Mouse (Mus musculus) skeletal muscle tissue, adult 2 months (tissue): ENCODE data around the gene Treml4.
"Not testable (repeated sequence)": the region's sequence is repeated elsewhere in the genome, so short reads cannot be mapped to it uniquely, and the experiment has no call there.

Experiments used
- DNase-seq: peaks from one replicate; pipeline ENCODE4 v3.0.0-alpha.2; 2012; ENCODE audit warnings: low read depth, low spot score

The Treml4 gene

DNA sequence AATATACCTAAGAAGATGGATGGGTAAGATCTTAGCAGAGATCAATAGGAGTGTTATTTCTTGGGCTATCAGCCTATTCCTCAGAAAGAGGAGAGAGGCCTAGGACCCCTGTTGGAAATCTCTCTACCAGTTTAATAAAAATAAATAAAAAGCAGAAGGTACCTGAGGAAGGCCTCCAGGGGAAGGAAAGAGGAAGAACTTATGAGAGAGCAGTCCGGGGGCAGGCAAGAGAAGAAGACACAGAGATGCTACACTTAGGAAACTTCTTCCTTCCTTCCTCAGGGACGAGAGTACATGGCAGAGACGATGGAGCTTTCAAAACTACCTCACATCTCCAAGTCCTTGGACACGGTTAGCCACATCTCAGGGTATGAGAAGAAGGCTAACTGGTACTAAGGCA lies 10.0 kb downstream of the Treml4 start:
- DNase-seq = no peak

DNA sequence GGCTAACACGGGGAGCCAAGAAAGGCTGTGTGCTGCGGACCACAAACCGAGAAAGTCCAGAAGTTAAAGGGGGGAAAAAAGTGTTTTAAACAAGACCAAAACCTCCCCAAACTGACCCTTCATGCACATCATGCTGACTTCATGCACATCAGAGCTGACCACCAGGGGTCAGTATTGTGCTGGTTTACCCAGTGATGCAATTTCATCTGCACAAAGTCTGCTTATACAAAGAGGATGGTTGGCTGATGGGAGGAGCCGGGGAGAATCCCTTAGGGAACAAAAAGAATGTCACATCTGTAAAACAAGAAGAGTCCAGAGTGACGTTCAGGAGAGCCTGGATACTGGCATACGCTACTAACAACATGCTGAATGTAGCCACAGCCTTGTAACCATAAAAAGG lies 10.8 kb downstream of the Treml4 start:
- peak; percentile 50 for DNase-seq

DNA sequence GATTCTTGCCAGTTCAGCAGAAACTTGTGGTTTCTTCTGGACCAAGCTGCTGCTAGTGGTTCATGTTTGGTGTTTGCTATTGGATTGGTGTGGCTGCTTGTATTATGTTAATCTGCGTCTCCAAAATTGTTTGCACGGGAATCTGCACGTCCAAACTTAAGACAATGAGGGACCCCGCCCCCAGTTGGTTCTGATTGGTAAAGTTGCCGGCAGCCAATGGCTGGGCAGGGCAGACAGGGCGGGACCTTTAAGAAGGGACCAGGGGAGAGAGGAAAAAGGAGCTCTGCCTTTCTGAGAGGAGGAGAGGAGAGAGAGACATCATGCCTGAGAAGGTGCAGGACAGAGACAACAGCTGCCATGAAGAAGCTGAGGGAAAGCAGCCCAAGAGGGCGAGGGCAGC lies 11.6 kb downstream of the Treml4 start:
- no peak for DNase-seq

DNA sequence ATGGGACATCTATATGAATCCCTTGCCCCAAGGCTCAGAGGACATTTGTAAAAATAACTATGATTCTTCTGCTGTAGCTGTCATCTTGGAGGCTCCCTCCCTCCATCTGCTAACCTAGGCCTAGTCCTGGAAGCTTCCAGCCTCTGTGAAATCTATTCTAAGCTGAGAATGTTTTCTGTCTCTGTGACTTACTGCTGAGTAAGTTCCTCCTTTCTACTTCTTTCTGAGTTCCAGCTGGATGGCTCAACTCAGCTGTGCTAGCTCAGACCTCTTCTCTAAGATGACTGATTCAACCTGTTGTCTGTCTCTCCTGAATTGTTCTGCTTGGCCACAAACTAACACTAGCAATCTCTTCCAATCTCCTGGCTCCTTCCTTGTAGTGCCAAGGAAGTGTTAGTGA lies 14.3 kb downstream of the Treml4 start:
- DNase-seq = no peak

DNA sequence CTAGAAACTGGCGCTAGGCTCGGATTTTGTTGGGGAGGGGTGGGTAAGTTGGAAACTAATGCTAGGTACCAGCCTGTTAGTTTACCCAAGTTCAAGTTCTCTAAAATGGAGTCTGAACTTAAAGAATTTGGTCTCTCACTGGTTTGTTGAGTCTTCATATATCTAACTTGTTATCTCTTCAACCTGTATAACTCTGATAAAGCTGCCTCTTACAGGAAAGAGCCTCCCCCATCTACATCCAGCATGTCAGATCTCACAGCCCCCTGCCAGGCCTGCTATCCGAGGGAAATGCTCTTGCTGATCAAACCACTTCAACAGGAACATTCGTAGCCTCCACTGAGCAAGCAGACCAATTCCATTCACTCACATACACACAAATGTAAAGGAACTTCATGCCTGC lies 14.9 kb downstream of the Treml4 start:
- no peak for DNase-seq

DNA sequence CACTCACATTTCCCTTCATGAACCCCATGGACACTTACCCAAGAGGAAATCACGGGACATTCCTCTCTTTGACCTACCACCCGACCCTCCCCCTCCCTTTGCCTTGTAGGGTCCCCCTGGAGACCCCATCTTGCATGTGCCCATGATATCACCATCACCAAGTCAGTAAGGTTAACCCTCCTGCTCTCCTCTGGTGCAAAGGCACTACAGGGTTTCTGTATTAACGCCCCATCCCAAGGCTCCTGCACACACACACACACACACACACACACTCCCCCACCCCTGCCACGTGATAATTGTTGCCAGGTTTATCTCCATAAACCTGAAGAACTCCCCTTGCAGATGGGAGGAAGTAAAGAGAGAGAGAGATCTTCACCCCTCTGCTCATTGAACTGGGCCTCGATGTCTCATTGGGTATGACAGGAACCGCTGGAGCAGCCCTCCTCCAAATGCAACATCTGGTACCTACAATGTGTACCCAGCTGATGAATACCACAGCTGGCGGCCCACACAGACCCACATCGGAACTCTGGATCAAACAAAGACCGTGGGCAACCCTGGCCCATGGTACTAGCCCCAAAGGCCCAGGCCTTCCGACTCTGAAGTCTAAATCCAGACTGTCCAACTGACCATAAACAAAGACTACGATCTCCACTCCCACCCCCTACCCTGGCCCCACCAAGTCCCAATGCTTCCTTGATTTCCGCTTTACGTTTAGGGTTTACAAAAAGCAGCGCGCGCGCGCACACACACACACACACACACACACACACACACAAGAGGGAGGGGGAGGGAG lies 17.0 kb downstream of the Treml4 start:
- no peak for DNase-seq

DNA sequence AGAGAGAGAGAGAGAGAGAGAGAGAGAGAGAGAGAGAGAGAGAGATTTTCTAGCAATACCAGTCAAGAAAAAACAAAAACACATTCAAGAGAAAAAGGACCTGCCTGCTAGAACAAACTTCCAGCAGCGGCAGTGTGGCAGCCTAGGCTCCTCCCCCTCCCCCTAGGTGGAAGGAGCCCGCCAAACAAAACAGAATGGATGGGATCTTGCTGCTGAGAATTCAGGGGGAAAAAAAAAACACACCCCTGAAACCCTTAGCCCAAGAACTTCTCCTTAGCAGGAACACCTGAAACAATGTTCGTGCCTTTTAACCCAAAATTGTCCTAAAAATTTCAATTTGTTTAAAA lies 17.6 kb downstream of the Treml4 start:
- DNase-seq = no peak

DNA sequence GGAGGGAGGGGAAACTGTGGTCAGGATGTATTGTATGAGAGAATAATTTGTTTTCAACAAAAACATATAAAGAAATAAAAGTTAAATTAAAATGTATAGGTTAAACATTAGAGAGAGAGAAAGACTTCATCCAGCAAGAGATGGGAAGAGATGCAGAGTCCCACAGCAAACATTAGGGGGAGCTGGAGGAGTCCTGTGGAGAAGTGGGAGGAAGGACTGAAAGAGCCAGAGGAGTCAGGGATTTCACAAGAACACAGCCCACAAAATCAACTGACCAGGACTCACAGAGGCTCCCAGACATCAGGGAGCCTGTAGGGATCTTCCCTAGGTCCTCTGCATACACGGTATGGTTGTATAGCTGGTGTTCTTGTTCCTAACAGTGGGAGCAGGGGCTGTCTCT lies 22.7 kb downstream of the Treml4 start:
- DNase-seq = no peak

DNA sequence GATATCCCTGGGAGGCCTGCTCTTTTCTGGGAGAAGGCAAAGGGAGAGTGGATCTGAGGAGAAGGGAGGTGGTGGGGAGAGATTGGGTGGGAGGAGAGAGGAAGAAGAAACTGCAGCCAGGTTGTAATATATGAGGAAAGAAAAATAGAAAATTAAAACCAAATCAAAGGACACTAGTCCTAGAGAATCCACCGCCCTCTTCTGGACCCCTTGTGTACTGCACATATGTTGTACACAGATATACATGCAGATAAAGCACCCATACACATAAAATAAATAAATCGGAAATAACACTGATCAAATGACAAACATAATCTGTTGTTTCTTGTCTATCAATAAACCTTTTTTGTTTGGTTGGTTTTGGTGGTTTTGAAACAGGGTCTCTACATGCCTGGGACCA lies 23.2 kb downstream of the Treml4 start:
- no peak for DNase-seq

DNA sequence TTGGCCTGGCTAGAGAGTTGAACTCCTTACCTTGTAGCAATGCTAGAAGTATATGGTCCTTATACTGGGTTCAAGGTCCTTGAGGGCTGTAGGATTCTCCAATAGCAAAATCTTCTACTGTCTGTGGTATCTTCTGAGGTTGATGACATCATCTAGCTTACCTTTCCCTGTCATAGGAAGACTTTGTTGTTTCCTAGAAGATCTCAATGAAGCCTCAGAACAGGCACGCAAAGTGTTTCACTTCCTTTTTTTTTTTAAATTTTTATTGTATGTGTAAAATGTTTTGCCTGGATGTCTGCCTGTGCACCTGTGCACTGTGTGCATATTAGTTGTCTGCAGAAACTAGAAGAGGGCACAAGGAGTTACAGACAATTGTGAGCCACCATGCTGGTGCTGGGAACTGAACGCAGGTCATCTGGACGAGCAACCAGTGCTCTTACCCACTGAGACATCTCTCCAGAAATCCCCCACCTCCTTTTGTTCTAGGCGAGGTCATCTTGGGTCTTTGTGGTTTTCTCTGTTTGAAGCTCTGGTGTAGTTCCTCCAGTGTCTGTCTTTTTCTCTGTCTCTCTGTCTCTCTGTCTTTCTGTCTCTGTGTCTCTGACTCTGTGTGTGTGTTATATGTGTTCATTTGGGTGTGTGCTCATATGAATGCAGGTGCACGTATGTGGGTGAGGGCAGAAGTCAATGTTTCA lies 29.6 kb downstream of the Treml4 start:
- DNase-seq = no peak

DNA sequence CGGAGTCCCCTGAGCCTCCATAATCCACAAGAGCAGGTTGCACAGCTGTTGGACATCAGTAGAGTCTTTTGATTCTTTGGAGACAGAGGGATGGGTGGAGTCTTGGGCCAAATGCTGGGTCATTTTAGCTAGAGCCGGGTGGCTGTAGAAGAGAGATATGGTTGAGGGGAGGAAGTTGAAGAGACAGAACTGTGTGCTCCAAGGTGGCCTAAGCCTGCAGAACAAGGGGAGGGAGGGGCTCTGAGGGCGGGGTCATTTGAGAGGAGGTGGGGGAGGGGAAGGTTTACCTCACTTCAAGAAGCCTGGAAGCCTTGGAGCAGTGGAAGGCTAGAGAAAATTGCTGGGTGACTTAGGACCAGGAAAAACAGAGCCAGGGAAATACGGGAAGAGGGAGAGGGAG lies 35.1 kb downstream of the Treml4 start, which contains the start of gene Treml2:
TSS of gene Treml2 (plus strand) at position 296 of the 400 bp plus-strand sequence.
- DNase-seq = no peak

DNA sequence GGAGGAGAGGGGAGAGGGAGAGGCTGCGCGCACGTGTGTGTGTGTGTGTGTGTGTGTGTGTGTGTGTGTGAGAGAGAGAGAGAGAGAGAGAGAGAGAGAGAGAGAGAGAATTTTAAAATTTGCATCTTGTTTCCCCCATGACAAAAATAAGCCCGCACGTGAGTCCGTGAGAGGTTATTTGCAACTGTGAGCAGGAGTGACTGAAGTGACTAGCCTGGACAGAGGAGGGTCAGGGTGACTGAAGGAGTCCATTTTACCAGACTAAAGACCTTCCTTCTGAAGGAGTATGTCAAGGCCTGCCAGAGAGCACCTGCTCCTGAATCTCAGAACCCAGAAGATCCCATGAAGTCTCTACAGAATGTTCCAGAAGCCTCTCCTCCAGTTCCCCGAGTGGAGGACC lies 35.7 kb downstream of the Treml4 start:
- DNase-seq = no peak

DNA sequence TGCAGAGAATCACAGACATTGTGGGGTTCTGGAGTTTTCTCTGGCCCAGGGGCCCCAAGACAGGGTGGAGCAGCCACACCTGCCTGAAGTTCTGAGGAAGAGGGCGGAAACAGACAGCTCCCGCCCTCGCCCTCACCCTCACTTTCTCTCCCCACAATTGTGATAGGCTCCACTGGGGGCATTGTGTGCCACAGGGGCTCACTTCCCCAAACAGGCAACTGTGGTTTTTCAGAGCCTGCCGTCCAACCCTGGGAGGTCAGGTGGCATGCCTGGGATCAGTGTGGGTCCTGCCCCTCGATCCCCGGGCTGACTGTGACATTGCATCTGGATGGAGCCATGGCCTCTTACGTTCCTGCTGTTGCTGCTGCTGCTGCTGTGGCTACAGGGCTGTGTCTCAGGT lies 36.1 kb downstream of the Treml4 start:
- DNase-seq = peak; percentile 7

DNA sequence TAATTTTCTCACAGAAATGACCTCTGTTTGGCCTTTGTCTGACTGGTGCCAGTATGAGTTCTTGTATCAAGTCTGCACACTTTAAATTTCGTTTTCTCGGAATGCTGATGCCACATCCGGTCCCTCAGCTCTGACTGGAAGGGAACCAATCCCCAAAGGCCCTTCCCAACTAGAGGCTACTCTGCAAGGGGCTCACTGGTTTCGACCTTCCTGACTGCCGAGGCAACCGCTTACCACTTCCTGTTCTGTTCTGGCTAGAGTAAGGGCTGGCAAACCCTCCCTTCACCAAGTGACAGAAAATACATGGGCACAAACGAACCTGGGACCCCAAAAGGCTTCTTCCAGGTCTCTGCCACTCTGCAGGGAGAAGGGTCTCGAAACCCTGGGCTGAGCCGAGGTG lies 36.8 kb downstream of the Treml4 start:
- no peak for DNase-seq

DNA sequence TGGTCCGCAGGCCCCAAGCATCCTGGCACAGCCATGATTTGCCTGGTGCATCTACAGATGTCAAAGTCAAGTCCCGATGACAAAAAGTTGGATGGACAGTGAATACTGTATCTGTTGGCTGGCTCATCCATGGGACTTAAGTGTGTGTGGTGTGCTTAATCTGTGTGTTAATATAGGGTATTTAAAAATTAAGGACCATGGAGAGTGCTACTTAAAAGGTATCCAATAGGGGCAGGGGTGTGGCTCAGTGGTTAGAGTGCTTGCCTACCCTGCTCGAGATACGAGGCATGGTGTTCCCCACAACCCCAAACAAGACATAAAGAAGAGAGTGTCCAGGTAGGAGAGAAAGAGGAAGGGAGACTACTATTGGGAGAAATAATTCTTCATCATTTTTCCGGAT lies 37.7 kb downstream of the Treml4 start:
- DNase-seq = no peak

DNA sequence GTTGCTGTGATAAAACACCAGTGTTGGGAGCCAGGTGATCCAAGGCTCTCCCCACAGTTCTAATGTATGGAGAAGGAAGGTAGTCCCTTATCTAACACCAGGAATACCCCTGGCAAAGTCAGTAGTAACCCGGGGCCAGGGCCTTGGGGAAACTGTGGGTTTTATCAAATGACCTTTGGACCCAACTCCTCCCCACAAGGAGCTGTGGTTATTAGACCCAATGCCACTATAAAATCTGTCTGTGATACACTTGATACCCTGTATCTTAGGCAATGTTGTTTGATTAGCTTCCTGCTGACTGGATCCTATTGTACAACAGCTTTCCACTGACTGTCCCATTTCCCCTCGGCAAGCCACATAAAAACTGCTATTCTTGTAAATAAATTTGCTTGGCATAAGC lies 48.0 kb downstream of the Treml4 start:
- no peak for DNase-seq

DNA sequence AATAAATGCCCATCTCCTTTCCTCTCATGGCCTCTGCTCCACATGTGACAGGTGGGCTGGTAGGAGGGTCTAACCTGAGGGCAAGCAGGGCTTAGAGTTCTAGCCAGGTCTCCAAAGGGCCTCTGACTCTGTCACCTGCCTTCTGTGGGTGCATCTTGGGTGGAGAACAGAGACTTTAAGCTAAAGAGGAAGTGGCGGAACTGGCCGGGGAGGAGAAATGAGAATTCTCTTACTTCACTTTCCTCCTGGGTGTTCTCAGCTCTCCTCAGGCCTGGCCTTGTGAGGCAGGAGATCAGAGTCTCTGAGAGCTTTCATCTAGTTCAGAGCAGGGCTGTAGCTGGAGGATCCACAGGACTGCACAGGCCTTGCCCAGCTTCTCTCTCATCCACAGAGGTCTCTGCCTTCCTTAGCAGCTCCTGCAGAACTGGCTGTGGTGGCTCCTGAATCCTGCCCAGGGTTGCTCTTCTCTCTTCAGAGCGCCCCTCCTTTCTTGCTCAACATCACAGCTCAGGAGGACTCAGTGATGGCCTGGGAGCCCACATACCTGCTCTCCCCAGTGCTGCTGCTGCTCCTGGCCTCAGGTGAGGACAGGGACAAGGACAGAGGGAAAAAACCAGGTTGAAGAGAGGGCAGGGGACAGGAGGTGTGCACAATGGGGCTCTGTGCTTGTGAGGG lies 51.9 kb downstream of the Treml4 start, which contains the start of gene B430306N03Rik:
TSS of gene B430306N03Rik (plus strand) at position 237 of the 675 bp plus-strand sequence.
- DNase-seq = not testable (repeated sequence)

DNA sequence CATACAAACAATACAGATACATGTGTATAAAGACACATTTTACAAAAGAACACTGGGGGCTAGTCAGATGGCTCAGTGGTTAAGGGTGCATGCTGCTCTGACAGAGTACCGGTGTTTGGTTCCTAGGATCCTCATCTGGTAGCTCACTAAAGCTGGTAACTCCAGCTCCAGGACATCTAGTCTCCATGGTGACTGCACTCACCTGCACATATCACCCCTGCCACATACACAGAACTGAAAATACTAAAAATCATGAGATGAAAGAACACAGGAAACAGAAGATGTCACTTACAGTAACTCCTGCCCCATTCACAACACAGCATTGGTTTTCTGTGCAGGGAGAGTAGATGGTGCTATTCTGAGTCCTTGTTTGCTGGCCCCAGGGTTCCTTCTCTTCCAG lies 54.6 kb downstream of the Treml4 start:
- DNase-seq = no peak

DNA sequence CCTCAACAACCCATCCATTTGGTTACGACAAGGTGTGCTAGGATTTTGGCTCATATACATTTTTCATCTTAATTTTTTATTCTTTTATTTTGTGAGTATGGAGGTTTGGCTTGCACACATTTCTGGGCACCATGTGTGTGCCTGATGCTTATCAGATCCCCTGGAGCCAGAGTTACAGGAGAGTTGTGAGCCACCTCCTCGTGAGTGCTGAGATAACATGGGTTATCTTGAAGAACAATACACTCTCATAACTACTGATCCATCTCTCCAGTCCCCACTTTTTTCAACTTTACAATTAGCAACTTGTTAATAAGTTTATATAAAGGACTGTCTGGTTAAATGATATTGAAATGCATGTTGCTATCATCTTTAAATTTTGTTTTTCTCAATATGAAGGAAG lies 57.2 kb downstream of the Treml4 start:
- DNase-seq = no peak

DNA sequence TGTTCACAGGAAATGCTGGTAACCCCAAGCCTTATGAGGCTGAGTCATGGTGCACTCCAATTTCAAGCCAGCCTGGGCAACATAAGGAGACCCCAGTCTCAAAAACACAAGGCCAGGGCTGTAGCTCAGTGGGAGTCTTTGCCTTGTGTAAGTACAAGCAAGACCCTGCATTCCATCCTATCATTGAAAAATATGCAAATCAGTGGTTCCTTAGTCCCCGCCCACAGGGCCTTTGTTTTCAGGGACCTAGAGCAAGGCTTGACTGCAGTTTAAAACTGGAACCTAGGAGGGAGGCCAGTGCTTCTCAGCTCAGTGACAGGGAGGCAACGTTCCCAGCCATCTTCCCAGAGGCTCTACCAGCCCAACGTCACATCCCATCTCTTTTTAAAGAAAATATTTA lies 59.1 kb downstream of the Treml4 start:
- no peak for DNase-seq

DNA sequence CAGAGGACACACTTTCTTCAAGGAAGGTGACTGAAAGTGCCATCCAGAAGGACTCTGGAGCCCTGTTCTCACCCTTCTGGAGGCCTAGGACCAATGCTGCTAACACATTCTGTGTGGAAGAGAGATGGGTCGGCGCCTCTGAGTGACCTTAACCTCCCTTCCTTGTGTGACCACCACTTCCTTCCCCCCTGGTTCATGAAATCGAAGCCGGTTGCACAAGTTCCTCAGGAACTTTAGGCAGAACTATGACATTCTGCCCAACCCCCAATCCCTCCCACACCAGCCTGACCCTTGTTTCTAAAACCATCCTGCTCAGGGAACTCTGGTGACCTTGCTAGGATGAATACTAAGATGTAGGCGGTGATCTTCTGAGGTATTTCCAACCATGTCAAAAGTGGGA lies 60.2 kb downstream of the Treml4 start:
- no peak for DNase-seq
